Mouse (Mus musculus): ENCODE results near the gene Nrsn2. TPM values are rescaled to one million over a fixed set of nuclear protein-coding genes. Genes with fewer than 3 reads are reported as not detected.

The Nrsn2 gene
- polyA plus RNA-seq, 1 experiment = not detected

DNA sequence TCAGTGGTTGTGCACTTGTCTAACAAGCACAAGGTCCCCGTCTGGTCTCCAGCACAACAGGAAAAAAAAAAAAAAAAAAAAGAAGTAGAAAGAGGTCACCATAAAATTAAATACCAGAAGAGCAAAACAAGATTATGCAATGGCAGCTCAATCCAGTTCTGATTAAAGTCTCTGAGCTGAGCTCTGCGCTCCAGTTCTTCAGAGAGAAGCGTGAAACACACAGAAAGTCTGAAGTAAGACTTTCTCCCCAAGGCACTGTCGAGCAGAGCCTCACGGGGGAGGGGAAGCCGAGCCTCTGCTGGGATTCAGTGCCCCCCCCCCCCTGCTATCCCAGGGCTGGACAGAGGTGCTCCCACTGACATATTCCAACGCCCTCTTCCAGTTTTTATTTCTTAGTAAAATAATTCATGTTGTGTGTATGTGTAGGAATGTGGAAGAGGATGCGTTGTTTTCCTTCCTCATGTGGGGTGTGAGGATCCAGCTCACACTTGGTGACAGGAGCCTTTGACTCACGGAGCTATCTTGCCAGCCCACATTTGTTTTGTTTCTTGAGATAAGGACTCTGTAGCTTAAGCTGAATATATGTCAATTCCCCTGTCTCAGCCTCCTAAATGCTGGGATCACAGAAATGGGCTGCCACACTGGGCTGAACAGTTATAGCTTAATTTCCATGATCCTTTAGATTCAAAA lies 29.5 kb downstream of the Nrsn2 start:
- no peak overlapping the region for H3K4me3 ChIP-seq (ENCODE audit: insufficient read depth, low read length)
- peaks cover 31% of the 10 kb centered on the region for H3K4me1 ChIP-seq (ENCODE audit: control insufficient read depth, insufficient read depth, low read length)
- no peak for TF ChIP-seq POLR2A (IDR thresholded peaks at IDR 0.05; ENCODE audit: borderline replicate concordance, low read depth, low read length)
- TF ChIP-seq CTCF (IDR thresholded peaks at IDR 0.05; ENCODE audit: low read depth, low read length) = no peak
- H3K27ac ChIP-seq (ENCODE audit: insufficient read depth, low read depth, low read length) = 0 out of 2 replicates have a peak overlapping the region, but pooled peaks have one; percentile 14

DNA sequence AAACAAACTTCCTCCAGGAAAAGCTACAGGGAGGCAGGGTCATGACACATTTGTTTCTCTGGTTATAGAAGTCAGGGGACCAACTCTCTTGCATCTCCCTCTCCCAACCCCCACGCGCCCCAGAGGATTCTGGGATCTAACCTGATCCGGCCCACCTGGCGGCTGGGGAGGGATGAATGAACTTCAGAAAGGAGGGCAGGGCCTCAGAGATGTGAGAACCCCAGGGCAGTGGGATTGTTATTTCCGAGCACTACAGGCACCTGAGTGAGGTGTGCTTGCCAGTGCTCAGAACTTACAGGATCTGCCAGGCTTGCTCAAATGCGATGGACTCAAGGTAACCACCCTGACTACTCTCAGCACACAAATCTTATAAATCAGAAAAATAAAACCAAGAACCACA lies 31.0 kb downstream of the Nrsn2 start:
- Histone ChIP-seq H3K27ac (ENCODE audit: insufficient read depth, low read depth, low read length) (no peak overlapping the region), H3K4me1 (ENCODE audit: control insufficient read depth, insufficient read depth, low read length) (peaks cover 31% of the 10 kb centered on the region), H3K4me3 (ENCODE audit: insufficient read depth, low read length) (no peak overlapping the region)
- TF ChIP-seq CTCF (IDR thresholded peaks at IDR 0.05; ENCODE audit: low read depth, low read length) = no peak
- no peak for TF ChIP-seq POLR2A (IDR thresholded peaks at IDR 0.05; ENCODE audit: borderline replicate concordance, low read depth, low read length)

DNA sequence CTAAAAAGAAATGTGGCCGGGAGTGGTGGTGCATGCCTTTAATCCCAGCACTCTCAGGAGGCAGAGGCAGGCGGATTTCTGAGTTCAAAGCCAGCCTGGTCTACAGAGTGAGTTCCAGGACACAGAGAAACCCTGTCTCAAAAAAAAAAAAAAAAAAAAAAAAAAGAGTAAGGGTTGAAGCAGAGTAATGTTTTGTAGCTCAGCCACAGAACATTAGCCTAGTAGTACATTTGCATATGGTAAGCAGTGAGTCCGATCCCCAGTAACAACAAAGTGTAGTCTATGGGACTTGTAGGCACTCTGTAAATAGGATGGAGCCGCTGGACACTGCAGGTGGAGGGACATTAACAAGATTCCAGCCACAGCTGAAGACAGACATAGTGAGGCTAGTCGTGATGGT lies 31.5 kb downstream of the Nrsn2 start:
- H3K4me1 ChIP-seq (ENCODE audit: control insufficient read depth, insufficient read depth, low read length) = peaks cover 29% of the 10 kb centered on the region
- TF ChIP-seq POLR2A (IDR thresholded peaks at IDR 0.05; ENCODE audit: borderline replicate concordance, low read depth, low read length) (no peak), CTCF (IDR thresholded peaks at IDR 0.05; ENCODE audit: low read depth, low read length) (no peak)
- no peak overlapping the region for H3K27ac ChIP-seq (ENCODE audit: insufficient read depth, low read depth, low read length)
- no peak overlapping the region for H3K4me3 ChIP-seq (ENCODE audit: insufficient read depth, low read length)

DNA sequence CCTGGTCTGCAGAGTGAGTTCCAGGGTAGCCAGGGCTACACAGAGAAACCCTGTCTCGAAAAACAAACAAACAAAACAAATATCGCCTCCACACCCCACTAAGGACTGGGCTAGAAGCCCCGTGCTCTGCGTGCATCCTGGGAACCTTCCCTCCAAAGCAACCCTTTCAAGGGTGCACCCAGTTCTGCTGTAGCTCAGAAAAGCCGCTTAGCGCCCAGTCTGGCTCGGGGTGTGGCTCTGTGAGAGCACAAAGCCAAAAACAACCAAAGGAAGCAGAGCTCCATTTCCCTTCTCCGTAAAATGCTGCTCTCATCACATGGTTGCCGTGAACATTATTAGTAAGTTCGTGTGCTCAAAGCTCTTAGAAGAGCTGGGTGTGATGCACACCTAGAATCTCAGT lies 32.1 kb downstream of the Nrsn2 start:
- peaks cover 23% of the 10 kb centered on the region for H3K4me1 ChIP-seq (ENCODE audit: control insufficient read depth, insufficient read depth, low read length)
- peak overlapping the region; percentile 82 for H3K4me3 ChIP-seq (ENCODE audit: insufficient read depth, low read length)
- TF ChIP-seq POLR2A (IDR thresholded peaks at IDR 0.05; ENCODE audit: borderline replicate concordance, low read depth, low read length) = no peak
- TF ChIP-seq CTCF (IDR thresholded peaks at IDR 0.05; ENCODE audit: low read depth, low read length) = no peak
- no peak overlapping the region for H3K27ac ChIP-seq (ENCODE audit: insufficient read depth, low read depth, low read length)

DNA sequence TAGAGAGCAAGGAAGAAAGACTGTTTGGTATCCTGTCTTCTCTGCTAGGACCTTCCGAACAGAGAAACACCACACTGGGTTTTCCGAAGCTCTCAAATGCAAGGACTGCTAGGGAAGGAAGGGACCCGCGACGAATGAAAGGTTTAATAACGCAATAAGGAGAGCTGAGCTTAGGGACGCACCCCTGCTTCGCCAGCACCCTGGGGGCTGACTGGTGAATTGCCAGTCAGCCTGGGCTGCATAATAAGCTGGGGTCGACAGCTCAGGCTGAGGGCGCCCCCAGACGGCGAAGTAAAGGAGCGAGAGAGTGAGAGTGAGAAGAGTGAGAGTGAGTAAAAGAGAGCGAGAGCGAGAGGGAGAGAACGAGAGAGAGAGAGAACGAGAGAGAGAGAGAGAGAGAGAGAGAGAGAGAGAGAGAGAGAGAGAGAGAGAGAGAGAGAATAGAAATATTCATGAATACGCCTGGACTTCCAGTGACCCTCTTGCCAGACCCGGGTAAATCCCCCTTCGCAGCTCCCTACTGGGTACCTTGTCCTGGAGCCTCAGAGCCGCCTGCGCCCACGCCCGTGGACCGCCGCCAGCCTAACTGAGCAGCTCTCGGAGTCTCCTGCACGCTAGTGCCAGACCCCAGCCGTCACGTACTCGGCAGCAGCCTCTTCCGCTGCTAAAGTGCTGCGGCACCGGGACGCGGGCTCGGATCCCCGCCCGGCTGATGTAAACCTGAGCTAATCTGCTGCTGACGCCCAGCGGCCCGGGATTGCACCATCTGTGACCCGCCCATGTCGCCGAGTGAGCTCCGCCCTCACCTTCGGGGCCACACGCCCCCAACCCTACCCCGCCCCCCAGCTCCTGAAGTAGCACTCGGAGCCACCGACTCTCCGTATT lies 32.9 kb downstream of the Nrsn2 start, which contains the start of gene Trib3:
TSS of gene Trib3 (minus strand) at position 704 of the 885 bp plus-strand sequence.
- H3K27ac ChIP-seq (ENCODE audit: insufficient read depth, low read depth, low read length) = no peak within 1 kb of the TSS
- peak within 1 kb of the TSS; percentile 82 for H3K4me3 ChIP-seq (ENCODE audit: insufficient read depth, low read length)
- TF ChIP-seq CTCF (IDR thresholded peaks at IDR 0.05; ENCODE audit: low read depth, low read length) = no peak
- TF ChIP-seq POLR2A (IDR thresholded peaks at IDR 0.05; ENCODE audit: borderline replicate concordance, low read depth, low read length) = no peak
- H3K4me1 ChIP-seq (ENCODE audit: control insufficient read depth, insufficient read depth, low read length) = peaks cover 19% of the 10 kb centered on the region

- H3K4me3 ChIP-seq (ENCODE audit: insufficient read depth, low read length) = no peak overlapping the region
- no peak overlapping the region for H3K27ac ChIP-seq (ENCODE audit: insufficient read depth, low read depth, low read length)
- peaks cover 6% of the 10 kb centered on the region for H3K4me1 ChIP-seq (ENCODE audit: control insufficient read depth, insufficient read depth, low read length)
- TF ChIP-seq POLR2A (IDR thresholded peaks at IDR 0.05; ENCODE audit: borderline replicate concordance, low read depth, low read length) (no peak), CTCF (IDR thresholded peaks at IDR 0.05; ENCODE audit: low read depth, low read length) (no peak)
Observed at GRCm38 (mm10) chr2:152339631-152340179, 36.7 kb downstream of the Nrsn2 start.

GRCm38 (mm10) chr2:152338319-152338718 lies 38.1 kb downstream of the Nrsn2 start:
- no peaks in the 10 kb centered on the region; the same call in 1 of the 2 replicates for H3K4me1 ChIP-seq (ENCODE audit: control insufficient read depth, insufficient read depth, low read length)
- no peak overlapping the region for H3K27ac ChIP-seq (ENCODE audit: insufficient read depth, low read depth, low read length)
- no peak for TF ChIP-seq POLR2A (IDR thresholded peaks at IDR 0.05; ENCODE audit: borderline replicate concordance, low read depth, low read length)
- no peak for TF ChIP-seq CTCF (IDR thresholded peaks at IDR 0.05; ENCODE audit: low read depth, low read length)

DNA sequence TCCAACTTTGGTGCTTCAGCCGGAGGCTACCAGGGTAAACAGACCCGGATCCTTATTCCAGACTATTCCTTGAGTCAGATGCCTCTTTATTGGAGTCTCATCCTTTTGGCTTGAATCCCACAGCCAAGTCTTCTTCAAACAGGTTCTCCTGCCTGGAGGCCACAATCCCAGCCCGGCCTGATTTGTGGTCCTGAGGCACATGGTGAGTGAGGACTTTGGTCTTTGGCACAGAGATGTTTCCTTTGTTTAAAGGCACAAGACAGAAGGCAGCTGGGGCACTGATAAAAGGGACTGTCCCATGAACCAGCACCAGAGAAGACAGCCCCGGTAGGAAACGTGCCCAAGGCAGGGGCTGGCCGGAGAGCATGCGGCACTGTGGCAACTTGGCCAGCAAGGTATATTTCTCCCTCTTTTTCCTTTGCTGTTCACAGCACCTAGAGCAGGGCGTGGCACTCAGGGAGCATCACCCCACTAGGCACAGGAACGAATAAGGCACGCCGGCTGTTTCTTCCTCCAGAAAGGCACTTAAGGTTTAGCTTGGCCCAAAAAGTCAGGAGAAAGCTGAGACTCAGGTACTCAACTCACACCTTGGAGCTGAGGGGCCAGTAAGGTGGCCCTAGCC lies 38.7 kb downstream of the Nrsn2 start:
- Histone ChIP-seq H3K4me3 (ENCODE audit: insufficient read depth, low read length) (no peak overlapping the region), H3K27ac (ENCODE audit: insufficient read depth, low read depth, low read length) (no peak overlapping the region), H3K4me1 (ENCODE audit: control insufficient read depth, insufficient read depth, low read length) (no peaks in the 10 kb centered on the region; the same call in 1 of the 2 replicates)
- TF ChIP-seq CTCF (IDR thresholded peaks at IDR 0.05; ENCODE audit: low read depth, low read length) (no peak), POLR2A (IDR thresholded peaks at IDR 0.05; ENCODE audit: borderline replicate concordance, low read depth, low read length) (no peak)

More at GRCm38 (mm10) chr2:152338319-152338718, 38.1 kb downstream of the Nrsn2 start:
- no peak overlapping the region for H3K4me3 ChIP-seq (ENCODE audit: insufficient read depth, low read length)

- no peak for TF ChIP-seq POLR2A (IDR thresholded peaks at IDR 0.05; ENCODE audit: borderline replicate concordance, low read depth, low read length)
- TF ChIP-seq CTCF (IDR thresholded peaks at IDR 0.05; ENCODE audit: low read depth, low read length) = no peak
- H3K27ac ChIP-seq (ENCODE audit: insufficient read depth, low read depth, low read length) = no peak overlapping the region
- no peaks in the 10 kb centered on the region; the same call in 1 of the 2 replicates for H3K4me1 ChIP-seq (ENCODE audit: control insufficient read depth, insufficient read depth, low read length)
- H3K4me3 ChIP-seq (ENCODE audit: insufficient read depth, low read length) = no peak overlapping the region
Observed at GRCm38 (mm10) chr2:152336856-152337255, 39.6 kb downstream of the Nrsn2 start.

Measured in bone marrow macrophage, adult 2 months (primary cell).